Mouse (Mus musculus) liver, postnatal 0 days (tissue): ENCODE measurements around the gene Vwa8.

Source experiments
- CTCF ChIP-seq: sonication (generic); IDR thresholded peaks from 2 replicates; pipeline ENCODE4 v1.5.1; 2016; ENCODE audit warnings: antibody characterized with exemption, low read depth
- EP300 ChIP-seq: IDR thresholded peaks from 2 replicates; pipeline ENCODE4 v1.6.1; 2016; ENCODE audit warnings: antibody characterized with exemption, low read depth, mild to moderate bottlenecking

GRCm38 (mm10) chr14:79153896-79154295 lies 305.0 kb downstream of the Vwa8 start:
- no peak for TF ChIP-seq CTCF
- TF ChIP-seq EP300, result no peak
